Mouse (Mus musculus) layer of hippocampus, postnatal 25 days (tissue): ENCODE measurements around the gene Jmy. TPM values are rescaled to one million over a fixed set of nuclear protein-coding genes. Genes with fewer than 3 reads are reported as not detected.

Experiments used
- DNase-seq, 2 experiments: peaks; one replicate each; pipeline ENCODE4 v3.0.0; 2022; ENCODE audit warnings: mixed read lengths in 2 of 2, low spot score in 1 of 2; ENCODE audit errors: extremely low spot score in 1 of 2
- total RNA-seq, 2 experiments: library from RNA; stranded (reverse); gene quantifications; 2 replicates each; pipeline ENCODE4 v1.2.3; 2021

Gene Jmy
- total RNA-seq, 2 experiments from 2014 or later, result 40.5 to 41.8 TPM

DNA sequence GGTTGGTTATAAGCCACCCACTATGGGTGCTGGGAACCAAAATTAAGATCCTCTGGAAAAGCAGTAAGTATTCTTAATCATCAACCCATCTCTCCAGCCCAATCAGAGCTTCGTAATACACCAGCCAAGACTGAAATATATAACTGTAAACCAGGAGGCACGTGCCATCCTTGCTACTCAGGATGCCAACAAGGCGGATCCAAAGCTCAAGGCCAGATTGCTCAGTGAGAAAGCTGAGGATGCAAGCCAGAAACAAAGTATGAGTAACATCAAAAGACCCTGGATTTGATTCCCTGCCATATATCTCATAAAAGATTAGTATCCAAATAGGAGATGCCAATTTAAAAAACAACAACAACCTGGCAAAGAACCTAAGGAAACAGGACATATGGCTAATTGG lies 31.3 kb downstream of the Jmy start:
- no peak for DNase-seq

DNA sequence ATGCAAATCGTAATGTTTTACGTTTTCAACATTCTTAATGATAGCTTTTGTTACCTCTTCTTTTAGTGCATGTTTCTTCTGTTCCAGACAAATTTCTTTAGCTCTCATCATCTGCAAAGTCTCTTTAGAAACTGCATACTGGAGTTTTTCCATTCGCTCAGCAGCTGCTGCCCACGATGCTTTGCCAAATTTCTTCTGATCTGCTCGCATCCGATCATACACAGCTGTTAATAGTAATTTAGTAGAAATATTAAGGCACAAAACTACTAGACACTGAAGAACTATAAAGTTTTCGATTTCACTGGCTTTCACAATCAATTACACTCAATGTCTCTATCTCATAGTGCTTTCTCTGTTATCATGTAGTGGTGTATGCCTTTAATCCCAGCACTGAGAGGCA lies 40.0 kb downstream of the Jmy start:
- DNase-seq, result no peak

- no peak for DNase-seq
Observed at GRCm38 (mm10) chr13:93458616-93459015, 41.0 kb downstream of the Jmy start.

- peak in 1 of 2 experiments; percentile 46 for DNase-seq
Observed at GRCm38 (mm10) chr13:93453275-93453674, 46.3 kb downstream of the Jmy start.

DNA sequence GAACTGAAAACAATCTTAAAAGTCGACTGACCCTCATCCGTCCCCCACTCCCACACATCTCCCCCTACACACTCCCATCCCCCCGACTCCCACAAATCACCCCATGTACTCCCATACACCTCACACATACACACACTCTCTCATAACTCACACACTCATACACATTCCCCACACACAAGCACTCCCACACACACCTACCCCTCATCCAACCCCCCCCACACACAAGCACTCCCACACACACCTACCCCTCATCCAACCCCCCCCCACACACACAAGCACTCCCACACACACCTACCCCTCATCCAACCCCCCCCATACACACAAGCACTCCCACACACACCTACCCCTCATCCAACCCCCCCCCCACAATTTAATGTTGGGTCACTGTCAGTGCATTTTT lies 59.4 kb downstream of the Jmy start:
- no peak for DNase-seq

DNA sequence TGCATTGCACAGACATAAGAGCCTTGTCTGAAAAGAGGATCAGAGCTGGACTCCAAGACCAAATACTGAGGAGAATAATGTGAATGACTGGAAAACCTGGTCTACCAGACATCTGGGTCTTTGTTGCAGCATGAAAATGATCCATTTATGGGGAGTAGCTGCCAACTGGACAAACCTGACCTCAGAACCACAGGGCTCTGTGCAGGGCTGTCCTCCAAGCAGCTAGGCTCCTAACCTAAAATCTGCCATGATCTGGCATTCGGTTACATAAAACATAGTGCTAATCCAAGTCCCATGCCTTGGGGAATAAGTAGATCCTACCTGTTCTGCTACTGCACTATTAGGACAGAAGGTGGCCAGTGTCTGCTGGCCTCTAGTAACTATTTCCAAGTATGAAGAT lies 70.4 kb downstream of the Jmy start:
- no peak for DNase-seq

- DNase-seq, result no peak
Observed at GRCm38 (mm10) chr13:93427920-93428876, 71.4 kb downstream of the Jmy start.

DNA sequence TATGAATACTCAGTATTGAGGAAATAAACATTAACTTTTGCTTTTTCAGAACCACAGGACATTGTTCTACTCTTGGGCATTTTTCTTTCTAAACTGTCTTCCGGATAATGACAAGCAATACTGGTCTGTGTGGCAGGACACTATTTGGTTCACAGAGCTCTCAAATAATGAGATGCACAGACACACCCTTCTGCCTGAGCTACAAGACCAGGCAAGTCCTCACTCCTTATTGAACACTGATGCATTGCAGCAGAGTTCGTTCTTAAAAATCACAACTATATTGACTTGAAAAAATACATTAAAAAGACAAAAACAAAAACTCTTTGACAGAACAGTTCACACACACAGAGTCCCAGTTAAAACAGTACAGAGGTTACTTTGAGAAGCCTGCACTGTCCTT lies 76.4 kb downstream of the Jmy start:
- DNase-seq, result no peak

- no peak for DNase-seq
Observed at GRCm38 (mm10) chr13:93419779-93420178, 79.8 kb downstream of the Jmy start.

- DNase-seq, result no peak
Observed at GRCm38 (mm10) chr13:93418292-93418691, 81.3 kb downstream of the Jmy start.

DNA sequence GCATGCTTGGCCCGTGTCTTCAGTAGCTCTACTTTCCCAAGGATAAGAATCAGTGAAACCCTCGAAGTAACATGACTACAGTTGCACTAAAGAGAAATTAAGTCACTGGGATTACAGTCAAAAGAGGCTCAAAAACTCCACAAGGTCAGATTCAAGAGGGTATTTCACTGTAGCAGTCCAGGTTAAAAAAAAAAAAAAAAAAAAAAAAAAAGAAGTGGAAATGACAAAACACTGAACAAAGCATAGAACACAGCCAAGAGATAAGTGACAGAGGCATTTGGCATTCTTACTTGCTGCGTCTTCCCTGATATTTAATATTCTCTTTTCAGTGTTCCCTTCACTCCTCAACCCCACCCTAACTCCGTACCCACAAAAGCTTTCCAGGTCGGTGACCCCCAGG lies 84.6 kb downstream of the Jmy start:
- DNase-seq, result no peak

- DNase-seq, result no peak
Observed at GRCm38 (mm10) chr13:93410343-93410742, 89.3 kb downstream of the Jmy start.

- no peak for DNase-seq
Observed at GRCm38 (mm10) chr13:93406855-93407254, 92.8 kb downstream of the Jmy start.

- DNase-seq, result no peak
Observed at GRCm38 (mm10) chr13:93401947-93402346, 97.7 kb downstream of the Jmy start.

GRCm38 (mm10) chr13:93399710-93400216 lies 99.8 kb downstream of the Jmy start:
- no peak for DNase-seq

DNA sequence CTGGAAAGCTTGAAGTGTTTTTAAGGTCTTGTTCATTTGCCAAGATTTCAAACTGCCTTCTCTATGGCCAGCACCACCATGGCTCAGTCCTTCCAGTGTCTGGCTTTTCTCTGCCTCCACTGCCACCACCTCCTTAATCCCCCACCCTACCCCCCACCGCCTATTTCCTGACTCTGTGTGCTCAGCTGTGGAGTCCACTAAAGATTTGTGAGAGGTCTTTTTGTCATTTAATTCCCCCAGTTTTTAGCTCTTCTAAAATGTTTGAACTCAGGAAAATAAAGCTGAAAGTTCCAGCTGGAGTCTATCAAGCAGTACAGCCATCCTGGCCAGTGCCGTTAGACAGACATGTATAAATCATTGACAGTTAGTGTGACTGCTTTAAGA lies 110.4 kb downstream of the Jmy start:
- no peak for DNase-seq

DNA sequence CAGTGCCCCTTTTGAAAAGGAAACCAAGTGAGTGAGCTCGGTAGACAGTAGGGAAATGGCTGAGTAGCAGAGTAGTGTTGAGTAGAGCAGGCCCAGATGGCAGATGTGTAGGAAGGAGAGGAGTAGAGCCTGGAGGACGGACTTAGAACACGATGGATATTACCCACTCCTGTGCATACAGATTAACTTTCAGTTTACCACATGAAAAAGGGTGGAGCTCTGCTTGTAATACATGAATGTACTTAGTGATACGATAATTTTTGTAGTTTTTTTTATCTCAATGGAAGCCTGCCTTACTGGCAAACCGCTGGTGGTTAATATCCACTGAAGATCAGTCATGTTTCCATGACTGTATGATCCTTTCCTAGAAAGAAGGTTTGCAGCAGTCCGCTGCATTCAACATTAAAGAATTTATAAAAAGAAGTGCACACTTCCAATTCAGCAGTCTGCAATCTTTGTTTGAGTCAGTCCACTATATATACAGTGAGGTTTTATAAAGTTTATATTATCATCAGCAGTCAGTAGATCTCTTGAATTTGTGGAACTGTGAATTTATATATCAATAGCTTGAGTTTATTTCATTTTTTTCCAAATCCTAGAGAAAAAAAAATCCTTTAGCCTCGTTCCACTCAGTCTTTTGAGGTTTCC lies 110.9 kb downstream of the Jmy start:
- no peak for DNase-seq

DNA sequence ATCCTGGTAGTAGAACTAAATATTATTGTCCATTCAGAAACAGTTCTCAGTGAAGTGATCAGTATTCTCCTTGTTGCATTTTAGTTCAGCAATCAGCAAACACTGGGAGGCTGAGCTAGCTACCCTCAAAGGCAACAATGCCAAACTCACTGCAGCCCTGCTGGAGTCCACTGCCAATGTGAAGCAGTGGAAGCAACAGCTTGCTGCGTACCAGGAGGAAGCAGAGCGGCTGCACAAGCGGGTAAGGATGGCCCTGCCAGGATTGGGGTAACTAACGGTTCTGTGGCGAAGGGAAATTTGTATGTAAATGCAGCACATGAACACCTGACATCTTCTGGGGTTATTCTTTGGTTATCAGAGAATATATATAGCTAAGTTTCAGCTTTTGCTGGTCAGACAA lies 112.2 kb downstream of the Jmy start:
- DNase-seq, result no peak

GRCm38 (mm10) chr13:93385147-93385546 lies 114.5 kb downstream of the Jmy start:
- no peak for DNase-seq

DNA sequence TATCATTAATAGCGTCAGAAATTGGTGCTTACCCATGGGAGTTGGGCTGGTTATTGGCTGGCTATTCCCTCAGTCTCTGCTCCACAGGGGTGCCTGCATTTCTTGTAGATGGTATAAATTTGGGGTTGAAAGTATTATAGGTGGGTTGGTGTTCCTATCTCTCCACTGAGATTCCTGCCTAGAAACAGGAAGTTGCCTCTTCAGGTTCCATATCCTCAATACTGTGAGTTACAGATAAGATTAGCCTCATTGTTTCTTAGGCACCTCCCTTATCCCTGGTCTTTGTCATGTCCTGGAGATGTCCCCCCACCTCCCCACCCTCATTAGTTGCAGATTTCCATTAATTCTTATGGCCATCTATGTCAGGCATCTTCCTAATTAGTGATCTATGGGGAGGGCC lies 115.1 kb downstream of the Jmy start:
- no peak for DNase-seq

- DNase-seq, result no peak
Observed at GRCm38 (mm10) chr13:93383620-93384019, 116.0 kb downstream of the Jmy start.

DNA sequence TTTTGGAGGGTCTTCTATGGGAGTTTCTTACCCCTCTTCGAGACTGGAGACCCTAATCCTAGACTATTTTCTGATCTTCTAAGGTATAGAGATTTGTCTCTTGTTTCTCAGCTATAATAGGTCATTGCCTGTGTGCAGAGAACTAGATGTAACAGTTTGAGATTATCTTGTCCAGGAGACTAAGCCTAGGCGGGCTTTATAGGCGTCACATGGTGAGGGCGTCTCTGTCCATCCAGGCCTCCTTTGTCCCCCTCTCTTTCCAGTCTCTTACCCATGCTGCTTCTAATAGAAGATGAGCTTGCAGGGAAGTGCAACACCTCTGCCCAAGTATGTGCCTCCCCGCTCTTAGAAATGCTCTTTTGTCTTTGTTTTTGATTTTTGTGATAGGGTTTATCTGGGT lies 116.5 kb downstream of the Jmy start:
- DNase-seq, result no peak
